Mouse (Mus musculus) liver, embryonic 14.5 days (tissue): ENCODE data around the gene Saa3.
A peak's percentile ranks its signal among the peaks of the same experiment; 100 is the strongest.

Source experiments
- CTCF ChIP-seq: IDR thresholded peaks from 2 replicates; pipeline ENCODE4 v1.5.1; 2016; ENCODE audit warnings: antibody characterized with exemption, low read depth, control low read depth
- EP300 ChIP-seq: IDR thresholded peaks from 2 replicates; pipeline ENCODE4 v1.6.1; 2016; ENCODE audit warnings: antibody characterized with exemption, low read depth

DNA sequence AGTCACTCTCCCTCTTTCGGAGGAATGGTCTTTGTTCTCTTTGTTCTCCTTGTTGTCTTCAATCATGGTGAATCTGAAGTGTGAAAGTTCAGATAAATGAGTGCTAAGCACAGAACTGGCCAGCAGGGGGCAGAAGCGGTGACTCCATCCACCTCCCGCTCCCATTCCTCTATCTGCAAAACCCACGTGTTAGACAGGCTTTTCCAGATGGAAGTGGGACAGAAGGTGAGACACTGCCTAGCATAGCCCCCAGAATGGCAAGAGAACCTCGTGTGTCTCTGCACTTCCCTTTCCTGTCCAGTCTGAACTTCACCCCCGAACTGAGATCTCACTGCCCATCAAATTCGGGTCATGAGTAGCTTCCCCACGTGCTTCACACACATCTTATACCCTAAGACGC, 50.3 kb downstream of the Saa3 start:
- TF ChIP-seq CTCF, result peak; percentile 82
- no peak for TF ChIP-seq EP300
